Mouse (Mus musculus): ENCODE data around the gene Ipcef1. TPM values are rescaled to one million over a fixed set of nuclear protein-coding genes. Genes with fewer than 3 reads are reported as not detected.

The Ipcef1 gene
- polyA plus RNA-seq, 1 experiment from 2014 or later, result 0.46 TPM

Other genes starting within 250 kb of the Ipcef1 start
- 10.4 and 10.8 TPM in 2 replicates for gene Cnksr3, start 159.8 kb upstream of the Ipcef1 start, polyA plus RNA-seq (2014; fragmentation: Nextera tagmentation; extraction: Ambion mirVana)

Measured in embryonic facial prominence, embryonic 14.5 days (tissue).